Mouse (Mus musculus): Measurements from ENCODE around the gene Marveld3. TPM values are rescaled to one million over a fixed set of nuclear protein-coding genes. Genes with fewer than 3 reads are reported as not detected.

Gene Marveld3
- polyA plus RNA-seq, 1 experiment = 0.43 TPM

- H3K36me3 ChIP-seq (ENCODE audit: control insufficient read depth, insufficient read depth, low read length) = no peaks in the 10 kb centered on the region
- no peak for DNase-seq
- H3K27me3 ChIP-seq (ENCODE audit: control insufficient read depth, insufficient read depth, low read length) = no peaks in the 10 kb centered on the region
- no peak overlapping the region for H3K27ac ChIP-seq (ENCODE audit: control insufficient read depth, insufficient read depth, low read length)
- TF ChIP-seq CTCF (IDR thresholded peaks at IDR 0.05; ENCODE audit: borderline replicate concordance, control insufficient read depth, extremely low read depth, insufficient read depth, low read length, poor library complexity) (no peak), POLR2A (IDR thresholded peaks at IDR 0.05; ENCODE audit: control insufficient read depth, extremely low read depth, insufficient read depth, low read length, poor library complexity) (no peak)
- 97% methylated on average over 3 of the region's 3 CpGs for WGBS
- H3K4me3 ChIP-seq (ENCODE audit: control insufficient read depth, insufficient read depth, low read length) = no peak overlapping the region
- H3K4me1 ChIP-seq (replicated peaks; ENCODE audit: control insufficient read depth, insufficient read depth, low read length) = no peaks in the 10 kb centered on the region
These were observed 55.1 kb downstream of the Marveld3 start for GRCm38 (mm10) chr8:109906907-109907306.

GRCm38 (mm10) chr8:109904928-109905668, 56.9 kb downstream of the Marveld3 start:
- no peak for TF ChIP-seq CTCF (IDR thresholded peaks at IDR 0.05; ENCODE audit: borderline replicate concordance, control insufficient read depth, extremely low read depth, insufficient read depth, low read length, poor library complexity)
- no peak for TF ChIP-seq POLR2A (IDR thresholded peaks at IDR 0.05; ENCODE audit: control insufficient read depth, extremely low read depth, insufficient read depth, low read length, poor library complexity)
- Histone ChIP-seq H3K27ac (ENCODE audit: control insufficient read depth, insufficient read depth, low read length) (no peak overlapping the region), H3K4me3 (ENCODE audit: control insufficient read depth, insufficient read depth, low read length) (no peak overlapping the region), H3K27me3 (ENCODE audit: control insufficient read depth, insufficient read depth, low read length) (no peaks in the 10 kb centered on the region), H3K4me1 (replicated peaks; ENCODE audit: control insufficient read depth, insufficient read depth, low read length) (peaks cover 2% of the 10 kb centered on the region), H3K36me3 (ENCODE audit: control insufficient read depth, insufficient read depth, low read length) (no peaks in the 10 kb centered on the region)
- WGBS = 97% methylated on average over 1 of the region's 1 CpGs
- no peak for DNase-seq

DNA sequence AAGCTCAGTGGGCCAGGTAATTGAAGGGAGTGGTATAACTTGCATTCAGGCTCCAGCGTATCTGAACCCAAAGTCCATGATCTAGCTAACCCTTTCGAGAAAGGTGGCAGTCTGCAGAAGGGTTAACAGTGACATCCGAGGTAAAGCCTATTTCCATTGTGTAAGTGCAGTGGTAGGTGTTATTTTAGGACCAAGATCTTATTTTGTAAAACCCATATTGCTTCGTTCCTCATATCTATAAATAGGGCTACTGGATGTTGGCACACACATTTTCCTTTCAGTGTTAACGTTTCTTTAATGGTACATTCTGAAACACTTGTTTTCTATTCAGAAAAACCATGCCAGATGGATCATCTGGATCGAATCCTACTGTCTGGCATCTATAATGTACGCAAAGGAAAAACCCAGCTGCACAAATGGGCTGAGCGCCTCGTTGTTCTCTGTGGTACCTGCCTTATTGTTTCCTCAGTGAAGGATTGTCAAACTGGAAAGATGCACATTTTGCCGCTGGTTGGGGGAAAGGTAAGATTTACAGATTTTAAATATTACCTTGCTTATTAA, 58.0 kb downstream of the Marveld3 start:
- H3K27ac ChIP-seq (ENCODE audit: control insufficient read depth, insufficient read depth, low read length) = no peak overlapping the region
- no peaks in the 10 kb centered on the region for H3K27me3 ChIP-seq (ENCODE audit: control insufficient read depth, insufficient read depth, low read length)
- H3K4me1 ChIP-seq (replicated peaks; ENCODE audit: control insufficient read depth, insufficient read depth, low read length) = peaks cover 2% of the 10 kb centered on the region
- no peaks in the 10 kb centered on the region for H3K36me3 ChIP-seq (ENCODE audit: control insufficient read depth, insufficient read depth, low read length)
- 75% methylated on average over 10 of the region's 10 CpGs for WGBS
- TF ChIP-seq POLR2A (IDR thresholded peaks at IDR 0.05; ENCODE audit: control insufficient read depth, extremely low read depth, insufficient read depth, low read length, poor library complexity) = no peak
- TF ChIP-seq CTCF (IDR thresholded peaks at IDR 0.05; ENCODE audit: borderline replicate concordance, control insufficient read depth, extremely low read depth, insufficient read depth, low read length, poor library complexity) = no peak
- no peak for DNase-seq
- H3K4me3 ChIP-seq (ENCODE audit: control insufficient read depth, insufficient read depth, low read length) = no peak overlapping the region

- Histone ChIP-seq H3K4me1 (replicated peaks; ENCODE audit: control insufficient read depth, insufficient read depth, low read length) (peaks cover 2% of the 10 kb centered on the region), H3K4me3 (ENCODE audit: control insufficient read depth, insufficient read depth, low read length) (no peak overlapping the region), H3K36me3 (ENCODE audit: control insufficient read depth, insufficient read depth, low read length) (no peaks in the 10 kb centered on the region), H3K27ac (ENCODE audit: control insufficient read depth, insufficient read depth, low read length) (no peak overlapping the region), H3K27me3 (ENCODE audit: control insufficient read depth, insufficient read depth, low read length) (no peaks in the 10 kb centered on the region)
- no peak for DNase-seq
- TF ChIP-seq POLR2A (IDR thresholded peaks at IDR 0.05; ENCODE audit: control insufficient read depth, extremely low read depth, insufficient read depth, low read length, poor library complexity) (no peak), CTCF (IDR thresholded peaks at IDR 0.05; ENCODE audit: borderline replicate concordance, control insufficient read depth, extremely low read depth, insufficient read depth, low read length, poor library complexity) (no peak)
These were observed 59.6 kb downstream of the Marveld3 start for GRCm38 (mm10) chr8:109902379-109902778.

Other genes starting within 250 kb of the Marveld3 start
- 20.3 and 23.9 TPM in 2 replicates for gene Atxn1l, start 224.5 kb downstream of the Marveld3 start, polyA plus RNA-seq (2012; rRNA removed)
- 40.3 and 42.2 TPM in 2 replicates for gene Ap1g1, start 183.6 kb downstream of the Marveld3 start, polyA plus RNA-seq (2012; rRNA removed)
- 2.2 and 2.7 TPM in 2 replicates for gene Phlpp2, start 93.7 kb downstream of the Marveld3 start, polyA plus RNA-seq (2012; rRNA removed)
- 0.61 and 2.6 TPM in 2 replicates for gene Tat, start 28.2 kb upstream of the Marveld3 start, polyA plus RNA-seq (2012; rRNA removed)
- gene Chst4, start 77.5 kb upstream of the Marveld3 start, polyA plus RNA-seq (2012; rRNA removed) = 1.4 and 2.9 TPM in 2 replicates
- 0.14 and 0.30 TPM in 2 replicates for gene Zfp612, start 117.5 kb upstream of the Marveld3 start, polyA plus RNA-seq (2012; rRNA removed)
- 0.12 TPM in 1 of 2 replicates, not detected in the other for gene Gm21964, start 139.0 kb upstream of the Marveld3 start, polyA plus RNA-seq (2012; rRNA removed)
- not detected in 2 replicates for gene Gm17720, start 140.6 kb upstream of the Marveld3 start, polyA plus RNA-seq (2012; rRNA removed)
- 0.73 and 0.84 TPM in 2 replicates for gene Calb2, start 206.0 kb upstream of the Marveld3 start, polyA plus RNA-seq (2012; rRNA removed)